Mouse (Mus musculus): Measurements from ENCODE around the gene Dnajc24. TPM values are rescaled to one million over a fixed set of nuclear protein-coding genes. Genes with fewer than 3 reads are reported as not detected.
A peak's percentile ranks its signal among the peaks of the same experiment; 100 is the strongest.

Dnajc24 gene
- 1 to 10 TPM; 7.4 to 9.0 TPM for total RNA-seq (2021)
- long read RNA-seq, experiment 1, transcript Dnajc24-201 (5 exons, 1,197 nt): major isoform, 6 of 9 reads
- long read RNA-seq, experiment 1, partial matches to known transcripts: 1 of 9 reads
- long read RNA-seq, experiment 1, other reads (novel, unspliced or antisense): 0 of 9 reads
- long read RNA-seq, experiment 2, transcript Dnajc24-201 (5 exons, 1,197 nt): major isoform, 8 of 10 reads
- long read RNA-seq, experiment 2, partial matches to known transcripts: 0 of 10 reads
- long read RNA-seq, experiment 2, other reads (novel, unspliced or antisense): 1 of 10 reads

DNA sequence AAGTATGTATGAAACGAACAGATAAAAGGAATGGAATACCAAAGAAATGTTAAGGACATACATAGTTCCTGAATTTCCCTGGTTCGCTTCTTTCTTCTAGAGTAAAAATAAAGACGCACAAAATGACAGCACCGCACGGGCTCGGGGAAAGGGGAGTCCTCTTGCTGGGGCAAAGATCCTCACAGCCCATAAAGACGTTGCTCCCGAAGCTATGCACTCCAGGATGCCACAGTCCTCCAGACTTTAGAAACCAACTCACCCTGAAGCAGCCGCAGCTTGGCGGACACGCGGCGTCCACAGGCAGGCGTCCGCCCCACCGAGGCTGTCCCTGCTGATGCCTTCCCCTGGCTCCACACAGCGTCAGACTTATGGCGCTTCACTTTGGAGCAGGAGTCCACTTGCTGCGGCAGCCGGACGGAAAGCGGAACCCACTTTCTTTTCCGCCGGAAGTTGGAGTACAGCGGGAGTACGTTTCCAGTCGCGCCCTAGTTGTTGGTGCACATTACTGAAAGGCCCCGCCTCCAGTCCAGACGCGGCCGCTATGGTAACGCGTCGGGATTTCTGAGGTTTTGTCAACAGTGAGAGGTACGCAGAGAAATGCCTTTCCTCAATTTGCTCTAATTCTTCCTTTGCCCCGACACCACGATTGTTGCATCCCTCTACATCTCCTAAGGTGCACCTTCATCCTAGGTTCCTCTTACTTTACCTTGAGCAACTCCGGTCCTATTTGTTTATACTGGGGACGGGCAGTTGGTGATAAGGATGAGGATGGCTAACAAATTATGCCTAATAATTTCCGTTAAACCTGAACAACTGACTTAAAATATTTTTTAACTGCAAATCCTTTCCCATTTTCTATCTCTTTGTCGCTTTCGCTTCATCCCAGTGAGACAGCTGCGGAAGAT is at the start of gene Dnajc24:
Gene Dnajc24, minus strand, starts transcription at position 715 of the 905 bp plus-strand sequence.
- peak; percentile 85 for DNase-seq
- intact Hi-C loops (cut with DNase I; ENCODE audit: low total_unique reads): no loop called here

DNA sequence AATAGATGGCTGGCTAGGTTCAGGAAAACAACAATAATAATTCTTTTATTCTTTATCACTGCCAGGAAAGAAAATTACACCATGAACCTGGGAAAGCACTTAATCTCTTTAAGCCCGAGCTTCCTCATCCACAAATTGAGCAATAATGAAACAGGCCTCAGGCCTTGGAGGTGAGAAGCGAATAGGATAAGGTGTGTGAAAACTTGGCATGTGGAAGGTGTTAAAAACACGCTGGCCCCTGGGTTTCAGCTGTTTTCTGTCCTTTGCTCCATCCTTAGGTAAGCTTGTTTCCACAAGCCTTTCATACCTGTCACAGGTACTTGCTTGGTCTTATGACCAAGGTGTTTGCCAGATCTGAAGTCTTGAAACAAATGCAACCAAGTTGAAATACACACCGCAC is 43.3 kb upstream of the Dnajc24 start:
- intact Hi-C loops (cut with DNase I; ENCODE audit: low total_unique reads): no loop called here
- DNase-seq: no peak

DNA sequence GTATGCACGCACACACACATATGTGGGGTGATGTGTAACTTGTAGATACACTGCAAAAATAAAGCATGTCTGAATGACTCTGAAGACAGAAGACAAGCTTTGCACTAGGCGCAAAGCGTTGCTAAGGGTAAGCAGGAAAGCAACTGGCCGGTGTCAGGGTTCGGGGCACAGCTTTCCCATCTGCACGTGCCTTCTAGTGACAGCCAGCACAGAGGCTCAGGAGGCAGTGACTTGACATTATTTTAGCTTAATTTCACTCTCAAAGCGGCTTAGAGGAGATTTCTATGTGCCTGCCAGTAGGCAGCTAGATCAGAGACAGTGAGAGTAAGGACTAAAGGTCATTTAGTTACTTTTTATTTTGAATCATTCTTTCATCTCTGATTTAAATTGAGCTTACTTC is 39.1 kb upstream of the Dnajc24 start:
- DNase-seq: no peak
- intact Hi-C loops (cut with DNase I; ENCODE audit: low total_unique reads): no loop called here

- intact Hi-C loops (cut with DNase I; ENCODE audit: low total_unique reads): no loop called here
- no peak for DNase-seq
Observed at GRCm38 (mm10) chr2:106041961-106042360, 38.6 kb upstream of the Dnajc24 start.

GRCm38 (mm10) chr2:106038286-106038685 is 34.9 kb upstream of the Dnajc24 start:
- intact Hi-C loops (cut with DNase I; ENCODE audit: low total_unique reads): no loop called here
- DNase-seq: no peak

DNA sequence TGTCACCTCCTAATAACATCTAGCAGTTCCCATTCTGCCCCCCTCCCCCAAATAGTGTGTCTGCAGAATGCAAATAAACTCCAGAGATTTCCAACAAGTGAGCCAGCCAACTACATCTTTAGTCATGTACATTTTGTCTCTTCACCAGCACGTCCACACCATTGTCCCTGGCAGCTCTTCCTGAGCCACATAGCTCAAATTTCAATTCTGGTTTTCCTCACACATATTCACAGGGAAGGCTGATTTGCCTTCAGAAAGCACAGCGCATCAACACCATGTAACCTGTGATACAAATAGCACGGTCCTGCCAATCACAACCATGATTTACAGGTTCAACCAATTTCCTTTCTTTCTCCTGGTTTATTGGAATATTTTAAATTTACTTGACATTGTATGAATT is 21.5 kb upstream of the Dnajc24 start:
- no peak for DNase-seq
- intact Hi-C loops (cut with DNase I; ENCODE audit: low total_unique reads): no loop called here

GRCm38 (mm10) chr2:106008415-106008814 is 5.1 kb upstream of the Dnajc24 start:
- no peak for DNase-seq
- intact Hi-C loops (cut with DNase I; ENCODE audit: low total_unique reads): no loop called here

DNA sequence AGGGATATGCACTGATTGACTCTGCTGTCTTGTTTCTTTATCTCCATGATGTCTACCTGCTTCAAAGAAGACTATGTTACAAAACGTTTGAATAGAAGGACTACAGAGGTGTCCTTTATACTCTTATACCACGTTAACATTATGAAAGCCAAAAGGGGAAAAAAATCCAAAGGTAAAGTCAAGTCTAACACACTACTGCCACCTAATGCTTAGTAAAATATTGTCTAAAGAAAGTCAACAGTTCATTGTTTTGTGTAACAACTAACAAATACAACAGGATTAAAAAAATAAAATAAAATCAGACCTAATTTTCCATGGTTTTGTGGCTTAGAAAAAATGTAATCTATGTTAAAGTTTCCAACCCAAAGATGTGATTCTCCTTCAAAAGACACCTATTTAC is 15.3 kb downstream of the Dnajc24 start:
- intact Hi-C loops (cut with DNase I; ENCODE audit: low total_unique reads): no loop called here
- no peak for DNase-seq

- intact Hi-C loops (cut with DNase I; ENCODE audit: low total_unique reads): no loop called here
- no peak for DNase-seq
Observed at GRCm38 (mm10) chr2:105987131-105987530, 16.2 kb downstream of the Dnajc24 start.

DNA sequence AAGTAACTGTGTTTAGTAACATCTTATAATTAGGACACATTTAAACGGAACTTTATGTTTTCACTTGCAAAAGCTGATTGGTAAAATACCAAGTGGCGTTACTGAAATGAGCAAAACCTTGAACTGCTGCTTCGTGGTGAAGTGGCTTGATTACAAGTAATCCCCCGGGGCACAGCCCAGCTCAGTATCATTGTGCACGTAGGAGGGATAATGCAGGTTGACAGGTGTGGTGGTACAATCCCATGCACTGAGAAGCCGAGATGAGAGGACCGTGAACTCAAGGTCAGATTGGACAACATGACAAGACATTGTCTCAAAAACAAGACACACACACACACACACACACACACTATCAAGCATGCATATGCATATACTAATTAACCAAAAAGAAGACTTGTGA is 18.1 kb downstream of the Dnajc24 start:
- intact Hi-C loops (cut with DNase I; ENCODE audit: low total_unique reads): no loop called here
- DNase-seq: no peak

- intact Hi-C loops (cut with DNase I; ENCODE audit: low total_unique reads): no loop called here
Observed at GRCm38 (mm10) chr2:105978065-105978464, 25.3 kb downstream of the Dnajc24 start.

GRCm38 (mm10) chr2:105973941-105974340 is 29.4 kb downstream of the Dnajc24 start:
- intact Hi-C loops (cut with DNase I; ENCODE audit: low total_unique reads): no loop called here

More at GRCm38 (mm10) chr2:105978065-105978464, 25.3 kb downstream of the Dnajc24 start:
- DNase-seq: no peak

GRCm38 (mm10) chr2:105963447-105963846 is 39.9 kb downstream of the Dnajc24 start:
- intact Hi-C loops (cut with DNase I; ENCODE audit: low total_unique reads): no loop called here
- no peak for DNase-seq

More at GRCm38 (mm10) chr2:105973941-105974340, 29.4 kb downstream of the Dnajc24 start:
- DNase-seq: no peak

DNA sequence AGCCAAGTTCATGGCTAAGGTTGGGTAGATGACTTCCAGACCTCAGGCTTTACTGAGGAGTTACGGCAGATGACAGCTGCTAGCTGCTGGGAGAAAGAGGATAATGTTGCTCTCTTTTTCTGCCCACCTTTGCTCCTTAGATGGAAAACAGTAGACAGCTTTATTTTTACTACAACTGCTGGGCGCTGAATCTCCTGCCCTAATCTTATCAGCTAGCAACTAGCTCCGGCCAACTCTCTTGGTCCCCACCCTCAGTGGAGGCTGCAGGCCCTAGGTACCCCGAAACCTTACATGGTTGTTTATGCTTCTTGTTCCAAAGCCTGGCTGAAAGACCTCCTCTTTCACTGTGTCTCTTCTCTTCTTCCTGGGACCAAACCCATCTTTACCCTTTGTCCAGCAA is 49.5 kb downstream of the Dnajc24 start:
- no peak for DNase-seq
- intact Hi-C loops (cut with DNase I; ENCODE audit: low total_unique reads): no loop called here

GRCm38 (mm10) chr2:105951350-105951940 is 51.9 kb downstream of the Dnajc24 start:
- intact Hi-C loops (cut with DNase I; ENCODE audit: low total_unique reads): no loop called here
- DNase-seq: no peak

- intact Hi-C loops (cut with DNase I; ENCODE audit: low total_unique reads): no loop called here
- DNase-seq: no peak
Observed at GRCm38 (mm10) chr2:105950131-105950530, 53.2 kb downstream of the Dnajc24 start.

DNA sequence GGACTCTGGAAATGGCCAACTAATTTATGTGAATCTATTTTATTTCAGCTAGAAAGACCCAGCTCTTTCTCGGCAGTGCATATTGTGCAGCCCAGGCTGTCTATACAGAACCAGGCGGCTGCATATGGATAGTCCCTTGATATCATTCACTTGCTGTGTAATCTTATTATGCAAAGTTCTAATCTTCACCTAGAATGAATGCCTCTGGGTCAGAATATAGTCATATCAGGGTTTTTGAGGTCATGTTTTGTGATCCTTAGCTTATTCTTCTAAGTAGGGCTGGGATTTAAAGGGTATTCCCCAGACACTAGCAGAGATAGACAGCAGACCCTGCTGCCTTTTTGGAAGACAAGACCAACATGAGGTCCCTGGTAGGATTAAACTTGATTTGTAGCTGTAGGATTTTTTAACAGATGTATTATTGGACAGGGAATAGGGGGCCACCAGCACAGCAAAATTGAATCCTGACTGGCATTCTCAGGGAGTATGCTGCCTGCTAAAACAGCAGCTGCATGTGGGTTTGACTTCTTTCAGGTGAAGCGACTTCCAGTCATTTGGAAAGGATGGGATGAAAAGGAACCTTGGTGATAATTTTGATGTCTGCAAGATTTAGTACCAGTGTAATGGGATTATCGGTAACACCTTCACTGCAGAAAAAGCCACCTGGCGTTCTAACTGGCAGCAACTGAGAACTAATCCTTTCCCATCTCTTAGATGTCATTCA is 85.6 kb downstream of the Dnajc24 start:
- intact Hi-C loops (cut with DNase I; ENCODE audit: low total_unique reads): no loop called here
- DNase-seq: no peak

All from gastrocnemius, postnatal 14 days (tissue).